Mouse (Mus musculus): Measurements from ENCODE around the gene Lrrn2.

DNA sequence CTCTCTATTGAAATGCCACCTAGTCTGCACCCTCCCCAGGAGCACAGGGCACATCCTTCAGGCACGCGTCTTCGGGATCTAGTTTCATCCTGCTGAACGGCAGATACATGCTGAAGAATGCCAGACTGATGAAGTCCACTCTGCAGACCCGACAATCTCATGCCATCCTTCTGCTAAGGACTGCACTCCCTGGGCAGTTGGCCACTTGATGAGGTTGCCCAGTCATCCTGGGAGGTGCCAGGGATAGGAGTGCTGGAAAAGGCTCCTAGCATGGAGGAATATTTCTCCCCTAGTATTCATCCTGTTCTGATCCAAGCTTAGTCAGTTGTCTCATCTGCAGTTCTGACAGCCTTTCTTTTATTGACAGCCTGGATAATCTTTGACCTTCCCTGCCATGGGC, 20.9 kb downstream of the Lrrn2 start:
- TF ChIP-seq FLI1 (IDR thresholded peaks at IDR 0.05; ENCODE audit: low read length): no peak
- TF ChIP-seq GATA1 (IDR thresholded peaks at IDR 0.05; ENCODE audit: borderline replicate concordance, low read length): no peak
